Mouse (Mus musculus): ENCODE results near the gene Olfr453. TPM values are rescaled to one million over a fixed set of nuclear protein-coding genes. Genes with fewer than 3 reads are reported as not detected.

Gene Olfr453
- polyA plus RNA-seq, 1 experiment from 2014 or later: not detected

DNA sequence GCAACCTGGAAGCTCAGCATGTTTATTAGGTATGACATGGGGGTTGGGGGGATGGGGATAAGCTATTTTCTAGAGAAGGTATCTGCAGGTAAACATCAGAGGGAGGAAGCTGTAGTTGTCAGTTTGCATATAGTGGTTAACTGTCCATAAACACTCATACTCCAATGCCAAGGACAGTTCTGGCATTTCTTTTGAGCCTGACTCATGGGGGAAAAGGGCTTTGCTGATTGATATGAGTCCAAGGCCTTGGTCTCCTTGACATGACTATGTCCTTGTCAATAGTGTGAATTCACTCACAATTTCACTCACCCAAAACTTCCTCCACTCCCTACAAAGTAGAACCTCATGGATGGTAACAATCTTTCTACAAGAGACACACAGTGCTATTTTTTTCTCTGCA lies 8.7 kb downstream of the Olfr453 start:
- no peak overlapping the region for H3K27ac ChIP-seq (ENCODE audit: low read depth, low read length)
- no peak for DNase-seq (ENCODE audit: low spot score)
- no peak overlapping the region for H3K9ac ChIP-seq (ENCODE audit: low read length)
- H3K36me3 ChIP-seq (ENCODE audit: control insufficient read depth, insufficient read depth, low read length): no peaks in the 10 kb centered on the region
- H3K4me2 ChIP-seq (ENCODE audit: low read depth): no peak overlapping the region
- H3K27me3 ChIP-seq (ENCODE audit: control insufficient read depth, insufficient read depth, low read length): no peaks in the 10 kb centered on the region
- H3K4me1 ChIP-seq (ENCODE audit: control insufficient read depth, insufficient read depth, low read length): no peaks in the 10 kb centered on the region
- no peaks in the 10 kb centered on the region for H3K9me3 ChIP-seq (ENCODE audit: control insufficient read depth, low read length)
- no peak overlapping the region for H3K4me3 ChIP-seq (ENCODE audit: low read depth, low read length)
- ATAC-seq (ENCODE audit: insufficient read depth, low FRiP score, low TSS enrichment): no peak

DNA sequence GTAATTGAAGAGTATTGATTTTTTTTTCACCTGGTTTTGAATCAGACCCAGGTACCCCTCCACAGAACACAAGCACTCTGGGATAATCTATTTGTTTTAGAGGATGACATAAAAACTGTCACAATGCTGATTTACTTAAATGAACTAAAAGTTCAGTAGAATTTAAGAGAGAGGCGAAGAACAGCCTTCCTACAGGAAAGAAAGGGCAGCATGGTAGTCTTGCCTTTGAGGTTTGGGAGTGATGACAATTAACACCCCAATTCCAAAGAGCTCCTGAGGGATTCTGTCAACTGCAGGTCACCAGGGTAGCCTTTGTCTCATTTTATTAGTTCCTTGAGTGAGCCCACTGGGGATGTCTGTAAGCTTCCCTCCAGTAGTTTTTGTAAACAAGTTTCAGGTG lies 16.9 kb downstream of the Olfr453 start, which contains the start of gene Olfr38:
Gene Olfr38 (plus strand): TSS at position 301 of the 400 bp plus-strand sequence.
- no peaks in the 10 kb centered on the region for H3K9me3 ChIP-seq (ENCODE audit: control insufficient read depth, low read length)
- H3K9ac ChIP-seq (ENCODE audit: low read length): no peak within 1 kb of the TSS
- no peak within 1 kb of the TSS for H3K4me2 ChIP-seq (ENCODE audit: low read depth)
- H3K4me3 ChIP-seq (ENCODE audit: low read depth, low read length): no peak within 1 kb of the TSS
- DNase-seq (ENCODE audit: low spot score) (no peak), ATAC-seq (ENCODE audit: insufficient read depth, low FRiP score, low TSS enrichment) (no peak)
- no peaks in the 10 kb centered on the region for H3K36me3 ChIP-seq (ENCODE audit: control insufficient read depth, insufficient read depth, low read length)
- H3K27ac ChIP-seq (ENCODE audit: low read depth, low read length): no peak within 1 kb of the TSS
- no peaks in the 10 kb centered on the region for H3K4me1 ChIP-seq (ENCODE audit: control insufficient read depth, insufficient read depth, low read length)
- H3K27me3 ChIP-seq (ENCODE audit: control insufficient read depth, insufficient read depth, low read length): no peaks in the 10 kb centered on the region
- WGBS: 58% methylated on average over 1 of the region's 1 CpGs

DNA sequence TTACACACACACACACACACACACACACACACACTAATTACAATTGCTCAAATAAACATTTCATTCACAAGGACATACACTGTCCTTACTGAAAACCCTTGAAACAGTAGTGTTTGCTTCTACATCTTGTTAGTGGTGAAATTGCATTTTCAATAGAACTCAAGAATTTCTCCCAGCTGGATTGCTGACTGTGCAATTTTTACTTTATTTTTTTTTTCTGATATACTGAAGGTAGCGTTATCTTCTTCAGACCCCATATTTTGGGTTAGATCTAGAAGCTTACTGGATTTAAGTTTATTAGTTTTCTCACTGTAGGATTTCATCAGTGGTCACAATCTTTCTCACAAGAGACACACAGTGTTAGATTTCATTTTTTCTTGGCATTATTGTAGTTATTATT lies 37.9 kb downstream of the Olfr453 start:
- H3K9ac ChIP-seq (ENCODE audit: low read length): no peak overlapping the region
- no peaks in the 10 kb centered on the region for H3K36me3 ChIP-seq (ENCODE audit: control insufficient read depth, insufficient read depth, low read length)
- H3K27ac ChIP-seq (ENCODE audit: low read depth, low read length): no peak overlapping the region
- no peak for DNase-seq (ENCODE audit: low spot score)
- WGBS: 91% methylated on average over 1 of the region's 1 CpGs
- no peaks in the 10 kb centered on the region for H3K27me3 ChIP-seq (ENCODE audit: control insufficient read depth, insufficient read depth, low read length)
- no peak overlapping the region for H3K4me3 ChIP-seq (ENCODE audit: low read depth, low read length)
- no peak overlapping the region for H3K4me2 ChIP-seq (ENCODE audit: low read depth)
- ATAC-seq (ENCODE audit: insufficient read depth, low FRiP score, low TSS enrichment): no peak
- H3K4me1 ChIP-seq (ENCODE audit: control insufficient read depth, insufficient read depth, low read length): no peaks in the 10 kb centered on the region
- H3K9me3 ChIP-seq (ENCODE audit: control insufficient read depth, low read length): no peaks in the 10 kb centered on the region

DNA sequence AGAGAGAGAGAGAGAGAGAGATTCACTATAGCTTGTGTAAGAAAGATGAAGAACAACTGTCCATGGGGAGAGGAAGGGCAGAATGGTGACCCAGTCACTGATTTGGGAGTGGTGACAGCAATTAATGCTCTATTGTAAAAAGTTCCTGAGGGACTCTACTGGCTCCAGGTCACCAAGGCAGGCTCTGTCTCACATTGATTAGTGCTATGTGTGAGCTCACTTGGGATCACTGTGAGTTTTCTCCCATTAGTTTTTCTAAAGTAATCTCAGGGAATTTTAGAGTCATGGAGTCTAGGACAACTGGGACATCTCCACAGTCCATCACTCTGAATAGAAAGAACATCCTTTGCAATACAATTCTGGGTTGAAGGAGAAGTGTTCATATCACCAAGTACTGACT lies 45.6 kb downstream of the Olfr453 start, which contains the start of gene Olfr452:
Gene Olfr452 (plus strand): TSS at position 301 of the 400 bp plus-strand sequence.
- Histone ChIP-seq H3K27me3 (ENCODE audit: control insufficient read depth, insufficient read depth, low read length) (no peaks in the 10 kb centered on the region), H3K9ac (ENCODE audit: low read length) (no peak within 1 kb of the TSS), H3K4me1 (ENCODE audit: control insufficient read depth, insufficient read depth, low read length) (no peaks in the 10 kb centered on the region), H3K4me3 (ENCODE audit: low read depth, low read length) (no peak within 1 kb of the TSS), H3K4me2 (ENCODE audit: low read depth) (no peak within 1 kb of the TSS), H3K27ac (ENCODE audit: low read depth, low read length) (no peak within 1 kb of the TSS), H3K36me3 (ENCODE audit: control insufficient read depth, insufficient read depth, low read length) (no peaks in the 10 kb centered on the region), H3K9me3 (ENCODE audit: control insufficient read depth, low read length) (no peaks in the 10 kb centered on the region)
- ATAC-seq (ENCODE audit: insufficient read depth, low FRiP score, low TSS enrichment): no peak
- no peak for DNase-seq (ENCODE audit: low spot score)

DNA sequence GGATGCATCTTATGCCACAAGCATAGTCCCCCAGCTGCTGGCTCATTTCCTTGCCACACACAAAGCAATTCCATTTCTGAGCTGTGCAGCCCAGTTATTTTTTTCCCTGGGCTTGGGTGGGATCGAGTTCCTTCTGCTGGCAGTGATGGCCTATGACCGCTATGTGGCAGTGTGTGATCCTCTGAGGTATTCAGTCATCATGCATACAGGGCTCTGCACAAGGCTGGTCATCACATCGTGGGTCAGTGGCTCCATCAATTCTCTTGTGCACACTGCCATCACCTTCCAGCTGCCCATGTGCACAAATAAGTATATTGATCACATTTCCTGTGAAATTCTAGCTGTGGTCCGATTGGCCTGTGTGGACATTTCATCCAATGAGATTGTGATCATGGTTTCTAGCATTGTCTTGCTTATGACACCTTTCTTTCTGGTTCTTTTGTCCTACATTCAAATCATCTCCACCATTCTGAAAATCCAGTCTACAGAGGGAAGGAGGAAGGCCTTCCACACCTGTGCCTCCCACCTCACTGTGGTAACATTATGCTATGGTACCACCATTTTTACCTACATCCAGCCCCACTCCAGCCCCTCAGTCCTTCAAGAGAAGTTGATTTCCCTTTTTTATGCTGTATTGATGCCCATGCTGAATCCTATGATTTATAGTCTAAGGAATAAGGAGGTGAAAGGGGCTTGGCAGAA lies 51.2 kb downstream of the Olfr453 start:
- WGBS: 67% methylated on average over 4 of the region's 4 CpGs
- Histone ChIP-seq H3K36me3 (ENCODE audit: control insufficient read depth, insufficient read depth, low read length) (no peaks in the 10 kb centered on the region), H3K27me3 (ENCODE audit: control insufficient read depth, insufficient read depth, low read length) (no peaks in the 10 kb centered on the region), H3K9me3 (ENCODE audit: control insufficient read depth, low read length) (no peaks in the 10 kb centered on the region), H3K4me1 (ENCODE audit: control insufficient read depth, insufficient read depth, low read length) (no peaks in the 10 kb centered on the region), H3K27ac (ENCODE audit: low read depth, low read length) (no peak overlapping the region), H3K4me3 (ENCODE audit: low read depth, low read length) (no peak overlapping the region), H3K9ac (ENCODE audit: low read length) (no peak overlapping the region), H3K4me2 (ENCODE audit: low read depth) (no peak overlapping the region)
- no peak for ATAC-seq (ENCODE audit: insufficient read depth, low FRiP score, low TSS enrichment)
- no peak for DNase-seq (ENCODE audit: low spot score)

DNA sequence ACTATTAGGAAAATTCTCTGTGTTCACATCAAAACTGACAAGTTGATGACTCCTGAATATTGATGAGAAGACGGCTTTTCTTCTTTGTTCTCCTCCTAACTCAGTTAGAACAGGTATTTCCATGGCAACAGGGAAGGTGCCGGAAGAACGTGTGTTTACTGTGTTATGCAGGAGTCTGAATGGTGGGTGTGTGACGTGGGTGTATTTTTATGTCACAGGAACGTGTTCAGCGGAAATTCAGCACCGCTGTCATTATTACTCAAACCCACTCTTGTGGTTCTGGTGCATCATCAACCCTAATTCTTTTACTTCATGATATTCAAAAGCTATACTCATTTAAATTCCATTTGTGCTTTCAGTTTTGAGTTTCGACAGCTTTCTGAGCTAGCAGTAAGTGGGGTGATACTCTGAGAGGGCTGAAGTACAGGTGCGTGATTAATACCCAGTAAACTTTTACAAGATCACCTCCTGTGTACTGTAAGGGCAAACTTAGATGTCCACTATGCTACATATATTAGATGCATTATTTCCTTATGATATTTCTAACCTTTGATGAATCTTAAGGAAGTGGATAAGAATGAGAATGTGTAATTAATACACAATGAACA lies 51.9 kb downstream of the Olfr453 start:
- no peak overlapping the region for H3K9ac ChIP-seq (ENCODE audit: low read length)
- H3K9me3 ChIP-seq (ENCODE audit: control insufficient read depth, low read length): no peaks in the 10 kb centered on the region
- no peak overlapping the region for H3K4me3 ChIP-seq (ENCODE audit: low read depth, low read length)
- H3K4me1 ChIP-seq (ENCODE audit: control insufficient read depth, insufficient read depth, low read length): no peaks in the 10 kb centered on the region
- H3K4me2 ChIP-seq (ENCODE audit: low read depth): no peak overlapping the region
- no peak for ATAC-seq (ENCODE audit: insufficient read depth, low FRiP score, low TSS enrichment)
- H3K36me3 ChIP-seq (ENCODE audit: control insufficient read depth, insufficient read depth, low read length): no peaks in the 10 kb centered on the region
- no peak overlapping the region for H3K27ac ChIP-seq (ENCODE audit: low read depth, low read length)
- no peak for DNase-seq (ENCODE audit: low spot score)
- WGBS: 83% methylated on average over 9 of the region's 9 CpGs
- H3K27me3 ChIP-seq (ENCODE audit: control insufficient read depth, insufficient read depth, low read length): no peaks in the 10 kb centered on the region

GRCm38 (mm10) chr6:42794982-42795381 lies 55.8 kb downstream of the Olfr453 start:
- ATAC-seq (ENCODE audit: insufficient read depth, low FRiP score, low TSS enrichment) (no peak), DNase-seq (ENCODE audit: low spot score) (no peak)
- Histone ChIP-seq H3K27ac (ENCODE audit: low read depth, low read length) (no peak overlapping the region), H3K36me3 (ENCODE audit: control insufficient read depth, insufficient read depth, low read length) (no peaks in the 10 kb centered on the region), H3K27me3 (ENCODE audit: control insufficient read depth, insufficient read depth, low read length) (no peaks in the 10 kb centered on the region), H3K4me1 (ENCODE audit: control insufficient read depth, insufficient read depth, low read length) (no peaks in the 10 kb centered on the region), H3K9ac (ENCODE audit: low read length) (no peak overlapping the region), H3K4me3 (ENCODE audit: low read depth, low read length) (no peak overlapping the region), H3K4me2 (ENCODE audit: low read depth) (no peak overlapping the region), H3K9me3 (ENCODE audit: control insufficient read depth, low read length) (no peaks in the 10 kb centered on the region)
- 94% methylated on average over 3 of the region's 3 CpGs for WGBS
